Mouse (Mus musculus) sigmoid colon, adult 10 weeks (tissue): ENCODE measurements around the gene Nfatc3. TPM values are rescaled to one million over a fixed set of nuclear protein-coding genes. Genes with fewer than 3 reads are reported as not detected.

ENCODE experiments used
- polyA plus RNA-seq: library from polyadenylated mRNA; stranded (reverse); fragments of 350-450 nt; fragmentation: Illumina TruSeq; extraction: RNeasy Lipid Tissue Mini Kit (QIAGEN cat#74804); gene quantifications from one replicate; pipeline ENCODE4 v1.2.3, GENCODE M21; 2014; ENCODE audit warnings: low read depth, low replicate concordance

Gene Nfatc3
- polyA plus RNA-seq = 87.4 TPM

DNA sequence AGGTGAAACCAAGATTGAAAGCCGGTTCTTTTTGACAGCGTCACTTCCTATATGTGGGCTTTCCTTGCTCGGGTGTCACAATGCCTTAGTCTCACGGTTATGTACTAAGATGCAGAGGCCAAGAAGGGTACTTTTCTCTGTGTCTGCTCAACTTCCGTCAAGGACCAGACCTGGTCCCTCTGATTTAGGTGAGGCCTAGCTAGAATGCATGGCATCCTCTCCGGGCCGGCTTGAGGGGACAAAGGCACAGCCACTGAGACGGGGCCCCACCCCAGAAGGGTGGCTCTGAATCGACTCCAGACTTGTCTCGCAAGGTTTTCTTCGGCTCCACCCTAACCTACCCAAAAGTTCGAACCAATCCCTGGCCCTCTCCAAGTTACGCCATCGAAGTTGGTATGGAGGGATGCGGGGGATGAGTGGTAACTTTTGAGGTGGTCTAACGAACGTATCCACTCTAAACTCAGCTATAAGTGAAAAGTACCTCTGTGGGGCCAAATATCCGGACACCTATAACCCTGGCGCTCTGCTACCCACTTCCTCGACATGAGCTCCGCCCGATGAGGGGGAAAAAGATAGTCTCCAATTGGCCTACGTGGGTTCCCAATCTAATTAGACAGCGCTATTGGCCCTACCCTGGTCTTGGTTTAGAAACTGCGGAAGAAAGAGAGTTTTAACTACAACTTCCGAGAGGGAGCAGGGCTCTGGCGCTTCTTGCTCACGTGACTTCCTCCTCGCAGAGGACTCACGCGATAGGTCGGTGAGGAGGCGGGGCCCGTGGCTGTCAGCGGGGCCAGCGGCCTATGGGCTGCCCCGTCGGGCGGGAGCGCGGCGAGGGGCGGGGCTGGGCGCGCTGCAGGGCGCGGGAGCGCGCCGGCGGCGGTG, at the start of gene Nfatc3:
Nfatc3 (plus strand) TSS at position 110 of the 882 bp plus-strand sequence.

DNA sequence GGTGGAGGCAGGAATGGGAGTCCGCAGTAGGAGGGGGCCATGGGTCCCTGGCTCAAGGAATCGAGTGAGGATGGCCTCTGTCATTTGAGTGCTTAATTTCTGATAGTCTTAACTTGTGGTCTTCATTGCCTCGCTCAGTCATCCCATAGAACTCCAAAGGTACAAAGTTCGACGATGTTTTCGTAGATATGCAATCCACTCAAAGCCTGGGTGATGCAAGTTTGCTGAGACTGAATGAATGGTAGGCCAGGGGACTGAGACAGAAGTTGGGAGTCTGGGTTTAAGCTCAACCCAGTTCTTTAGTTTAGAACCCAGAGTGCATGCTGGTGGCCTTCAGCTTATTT, 47.0 kb upstream of the Nfatc3 start, which contains the start of gene Ddx28:
Ddx28 (minus strand) TSS at position 240 of the 344 bp plus-strand sequence.

DNA sequence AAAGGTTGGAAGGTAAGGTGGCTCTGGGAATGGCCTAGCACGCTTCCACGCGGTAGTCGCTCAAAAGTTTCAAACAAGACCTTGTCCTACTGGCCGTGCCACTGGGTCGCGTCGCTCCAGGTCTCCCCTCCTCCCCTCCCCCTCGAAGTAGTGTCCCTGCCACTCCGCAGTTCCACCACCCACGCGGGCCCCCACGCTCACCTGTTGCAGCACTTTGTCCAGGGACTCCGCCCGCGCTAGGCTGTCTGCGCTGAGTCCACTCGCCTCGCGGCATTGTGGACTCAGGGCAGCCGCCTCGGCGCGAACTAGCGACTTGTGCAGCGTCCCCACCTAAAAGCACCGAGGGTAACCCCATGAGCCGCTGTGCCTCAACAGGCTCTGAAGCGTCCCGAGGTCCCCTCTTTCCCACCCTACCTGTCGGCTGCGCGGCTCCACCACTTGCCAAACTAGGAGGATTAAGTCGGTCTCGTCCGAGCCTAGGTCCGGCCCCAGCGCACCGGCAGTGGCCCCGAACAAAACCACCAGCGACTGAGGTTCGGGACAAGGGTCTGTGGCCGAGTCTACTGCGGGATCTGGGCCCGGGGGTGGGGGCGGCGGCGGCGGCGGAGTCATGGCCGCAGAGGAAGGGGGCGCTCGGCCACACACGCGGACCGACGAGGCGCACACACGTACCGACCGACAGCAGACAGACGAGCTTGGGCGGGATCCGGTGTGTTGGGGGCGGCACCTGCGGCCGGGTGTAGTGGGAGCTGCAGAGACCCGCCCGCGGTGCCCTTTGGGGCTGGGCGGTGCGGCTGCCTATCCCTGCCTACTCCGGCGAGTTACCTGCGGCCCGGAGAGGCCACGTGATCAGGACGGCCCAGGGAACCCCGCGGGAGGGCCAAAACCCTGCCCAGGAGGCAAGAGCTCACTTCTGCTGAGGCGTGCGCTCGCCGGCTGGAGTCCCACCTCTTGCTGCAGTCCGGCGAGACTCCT, 77.8 kb downstream of the Nfatc3 start, which contains the start of gene Esrp2:
Esrp2 (minus strand) TSS at position 819 of the 975 bp plus-strand sequence.

DNA sequence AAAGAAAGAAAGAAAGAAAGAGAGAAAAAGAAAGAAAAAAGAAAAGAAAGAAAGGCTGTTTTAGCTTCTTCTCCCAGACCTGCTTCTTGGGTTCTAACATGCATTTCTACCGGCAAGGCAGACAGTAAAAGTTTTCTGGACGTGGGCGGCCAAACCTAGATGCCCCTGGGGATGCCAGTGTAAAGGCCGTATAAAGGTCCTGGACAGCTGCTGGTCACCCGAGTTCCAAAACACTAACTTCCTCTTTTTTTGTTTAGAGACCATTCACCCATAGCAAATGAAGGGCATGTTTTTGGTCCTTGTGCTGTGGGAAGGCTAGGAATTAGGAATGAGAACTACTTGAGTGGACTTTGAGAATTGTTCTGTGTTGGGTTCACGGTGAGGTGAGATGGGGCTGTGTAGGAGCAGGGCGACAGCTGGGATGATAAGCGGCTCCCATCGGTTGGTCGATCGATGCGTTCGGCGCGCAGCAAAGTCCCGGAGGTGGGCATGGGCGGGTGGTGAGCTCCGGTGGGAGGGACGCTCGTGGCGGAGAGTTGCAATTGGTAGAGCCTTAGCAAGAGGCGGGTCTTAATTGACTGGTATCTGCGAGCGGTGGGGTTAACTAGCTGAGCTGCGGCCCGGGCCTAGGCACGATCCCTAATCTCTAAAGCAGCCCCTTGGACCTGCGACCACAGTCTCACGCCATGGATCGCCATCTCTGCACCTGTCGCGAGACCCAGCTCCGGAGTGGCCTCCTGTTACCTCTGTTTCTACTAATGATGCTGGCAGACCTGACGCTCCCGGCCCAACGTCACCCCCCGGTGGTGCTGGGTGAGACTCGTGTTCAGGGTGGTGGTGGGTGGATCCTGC, 91.4 kb downstream of the Nfatc3 start, which contains the start of gene Pla2g15:
Pla2g15 (plus strand) TSS at position 599 of the 852 bp plus-strand sequence.

DNA sequence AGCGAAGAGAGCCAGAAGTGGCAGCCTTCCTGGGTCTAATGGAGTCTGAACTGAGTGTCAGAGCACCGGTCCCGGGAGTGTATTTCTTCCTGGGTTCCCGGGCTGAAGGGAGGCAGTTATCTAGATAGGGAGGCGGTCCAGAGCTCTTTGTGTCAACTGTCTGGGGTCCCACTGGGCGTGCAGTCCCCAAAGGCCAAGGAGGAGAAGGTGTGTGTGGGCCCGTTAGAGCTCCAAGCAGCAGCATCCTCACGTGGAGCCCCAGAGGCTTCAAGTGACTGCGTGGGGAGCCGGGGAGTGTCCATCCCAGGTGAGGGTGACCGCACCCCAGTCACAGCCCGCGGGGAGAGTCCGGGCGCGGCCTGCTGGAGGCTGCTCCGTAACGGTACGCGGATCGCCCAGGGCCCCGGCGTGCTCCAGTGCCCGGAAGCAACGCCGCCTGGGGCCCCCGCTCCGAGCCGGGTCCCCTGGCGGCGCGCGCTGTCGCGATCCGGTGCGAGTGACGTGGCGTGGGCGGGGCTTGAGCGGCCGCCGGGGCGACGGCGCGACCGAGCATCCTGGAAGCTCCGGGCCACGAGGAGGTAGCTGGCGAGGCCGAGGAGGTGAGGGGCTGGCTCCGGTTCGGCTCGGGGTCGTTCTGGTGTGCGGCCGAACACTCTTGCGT, 109.8 kb downstream of the Nfatc3 start, which contains the start of gene Slc7a6:
Slc7a6 (plus strand) TSS at position 502 of the 661 bp plus-strand sequence.

Other genes with a start within 250 kb of the Nfatc3 start
- 6.4 TPM for gene Ranbp10, start 231.5 kb upstream of the Nfatc3 start, polyA plus RNA-seq
- gene Tsnaxip1, start 231.1 kb upstream of the Nfatc3 start, polyA plus RNA-seq = not detected
- 0.76 TPM for gene Cenpt, start 205.6 kb upstream of the Nfatc3 start, polyA plus RNA-seq
- 8.3 TPM for gene Thap11, start 203.7 kb upstream of the Nfatc3 start, polyA plus RNA-seq
- 47.5 TPM for gene Nutf2, start 198.3 kb upstream of the Nfatc3 start, polyA plus RNA-seq
- 1.4 TPM for gene Edc4, start 178.0 kb upstream of the Nfatc3 start, polyA plus RNA-seq
- gene Nrn1l, start 165.3 kb upstream of the Nfatc3 start, polyA plus RNA-seq = not detected
- gene Pskh1, start 158.4 kb upstream of the Nfatc3 start, polyA plus RNA-seq = 2.6 TPM
- 1.5 TPM for gene Ctrl, start 125.0 kb upstream of the Nfatc3 start, polyA plus RNA-seq
- 1.7 TPM for gene Psmb10, start 120.4 kb upstream of the Nfatc3 start, polyA plus RNA-seq
- gene Lcat, start 115.5 kb upstream of the Nfatc3 start, polyA plus RNA-seq = not detected
- gene Slc12a4, start 92.7 kb upstream of the Nfatc3 start, polyA plus RNA-seq = 1.7 TPM
- not detected for gene Dpep3, start 79.4 kb upstream of the Nfatc3 start, polyA plus RNA-seq
- 1.1 TPM for gene Dus2, start 67.5 kb upstream of the Nfatc3 start, polyA plus RNA-seq
- not detected for gene Dpep2nb, start 52.9 kb upstream of the Nfatc3 start, polyA plus RNA-seq
- gene Ddx28, start 47.0 kb upstream of the Nfatc3 start, polyA plus RNA-seq = 1.5 TPM
- 15.3 TPM for gene Esrp2, start 78.1 kb downstream of the Nfatc3 start, polyA plus RNA-seq
- 2.3 TPM for gene Pla2g15, start 91.6 kb downstream of the Nfatc3 start, polyA plus RNA-seq
- gene Slc7a6, start 110.0 kb downstream of the Nfatc3 start, polyA plus RNA-seq = 9.0 TPM
- gene Slc7a6os, start 152.1 kb downstream of the Nfatc3 start, polyA plus RNA-seq = 37.0 TPM
- gene Prmt7, start 152.1 kb downstream of the Nfatc3 start, polyA plus RNA-seq = 2.7 TPM